Mouse (Mus musculus): ENCODE data around the gene Dars. TPM values are rescaled to one million over a fixed set of nuclear protein-coding genes. Genes with fewer than 3 reads are reported as not detected.

Dars gene
- polyA plus RNA-seq, 1 experiment from 2014 or later, result 109 TPM

DNA sequence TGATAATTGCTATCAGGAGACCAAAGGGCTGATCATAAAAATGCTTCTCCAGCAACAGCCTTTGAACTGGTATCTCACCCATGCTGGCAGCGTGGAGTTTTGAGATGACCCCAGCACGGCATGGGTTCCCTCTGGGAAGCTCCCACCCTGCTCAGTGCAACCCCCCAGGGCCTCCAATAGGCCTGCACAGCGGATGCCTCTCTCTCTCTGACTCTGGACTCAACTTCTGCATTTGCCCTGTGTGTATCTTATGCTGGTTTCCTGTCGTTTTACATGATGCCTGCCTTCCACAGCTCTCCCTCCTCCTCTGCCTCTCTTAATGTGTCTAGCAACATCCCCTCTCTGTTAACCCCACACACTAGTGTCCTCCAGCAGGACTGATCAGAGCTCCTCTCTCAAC, 102.5 kb downstream of the Dars start:
- H3K27ac ChIP-seq (ENCODE audit: low read depth), result no peak overlapping the region
- WGBS, result 55% methylated on average over 4 of the region's 4 CpGs
- no peak for TF ChIP-seq CTCF (IDR thresholded peaks at IDR 0.05; ENCODE audit: low read depth)
- H3K27me3 ChIP-seq (ENCODE audit: insufficient read depth, low read length), result no peaks in the 10 kb centered on the region
- no peaks in the 10 kb centered on the region for H3K36me3 ChIP-seq (ENCODE audit: insufficient read depth)
- no peak overlapping the region for H3K4me3 ChIP-seq (ENCODE audit: low read depth, low read length)
- H3K4me2 ChIP-seq, result no peak overlapping the region
- no peak for DNase-seq
- H3K9ac ChIP-seq, result no peak overlapping the region
- no peaks in the 10 kb centered on the region for H3K9me3 ChIP-seq (ENCODE audit: low read depth, low read length)
- no peak for ATAC-seq (ENCODE audit: insufficient read depth)
- no peaks in the 10 kb centered on the region for H3K4me1 ChIP-seq (ENCODE audit: insufficient read depth)

Other genes with a start within 250 kb of the Dars start
- 51.1 and 58.6 TPM in 2 replicates for gene Ubxn4, start 173.4 kb downstream of the Dars start, polyA plus RNA-seq (2014; fragmentation: Nextera tagmentation; extraction: Ambion mirVana)
- gene Lct, start 89.0 kb downstream of the Dars start, polyA plus RNA-seq (2014; fragmentation: Nextera tagmentation; extraction: Ambion mirVana), result 0.09 and 0.11 TPM in 2 replicates
- 300 and 304 TPM in 2 replicates for gene Mcm6, start 57.7 kb downstream of the Dars start, polyA plus RNA-seq (2014; fragmentation: Nextera tagmentation; extraction: Ambion mirVana)
- 10.3 and 10.9 TPM in 2 replicates for gene Cxcr4, start 174.9 kb upstream of the Dars start, polyA plus RNA-seq (2014; fragmentation: Nextera tagmentation; extraction: Ambion mirVana)